Mouse (Mus musculus) embryonic fibroblast, embryonic 13.5 days (primary cell): Measurements from ENCODE around the gene Lyz1.

ENCODE experiments used
- CTCF ChIP-seq: IDR thresholded peaks from 2 replicates; pipeline ENCODE4 v1.5.1; 2011; ENCODE audit warnings: mild to moderate bottlenecking, control low read depth, low read length, moderate library complexity, borderline replicate concordance; ENCODE audit not compliant: insufficient read depth
- POLR2A ChIP-seq: IDR thresholded peaks from 2 replicates; pipeline ENCODE4 v1.6.1; 2011; ENCODE audit warnings: low read depth, mild to moderate bottlenecking, control low read depth, low read length, moderate library complexity

DNA sequence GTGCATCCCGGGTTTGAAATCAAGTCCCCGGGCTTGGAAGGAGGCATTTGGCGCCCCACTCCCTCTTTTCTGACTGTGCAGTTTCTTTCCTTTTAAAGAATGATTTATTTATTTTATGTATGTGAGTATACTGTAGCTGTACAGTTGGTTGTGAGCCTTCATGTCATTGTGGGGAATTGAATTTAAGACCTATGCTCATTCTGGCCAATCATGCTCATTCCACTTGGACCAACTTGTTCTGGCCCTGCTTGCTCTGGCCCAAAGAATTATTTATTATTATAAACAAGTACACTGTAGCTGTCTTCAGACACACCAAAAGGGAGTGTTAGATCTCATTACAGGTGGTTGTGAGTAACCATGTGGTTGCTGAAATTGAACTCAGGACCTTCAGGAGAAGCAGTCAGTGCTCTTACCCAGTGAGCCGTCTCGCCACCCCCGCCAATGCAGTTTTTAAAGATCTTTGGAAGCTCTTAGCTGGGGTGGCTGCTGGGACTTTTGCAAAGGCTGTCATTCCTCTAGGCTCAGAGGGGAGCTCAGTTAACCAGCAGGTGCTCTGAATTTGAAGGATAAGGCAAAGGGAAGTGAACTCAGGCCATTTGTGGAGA lies 6.2 kb downstream of the Lyz1 start:
- TF ChIP-seq CTCF (no peak), POLR2A (no peak)
